Mouse (Mus musculus) embryo, embryonic 10.5 days (tissue): Measurements from ENCODE around the gene Mthfd2.
A peak's percentile ranks its signal among the peaks of the same experiment; 100 is the strongest.

Experiments
- DNase-seq: peaks from one replicate; pipeline ENCODE4 v3.0.0-alpha.2; 2015; ENCODE audit warnings: low spot score

The Mthfd2 gene

GRCm38 (mm10) chr6:83341387-83341786, 15.7 kb upstream of the Mthfd2 start:
- no peak for DNase-seq

GRCm38 (mm10) chr6:83327591-83328190, 2.0 kb upstream of the Mthfd2 start:
- no peak for DNase-seq

DNA sequence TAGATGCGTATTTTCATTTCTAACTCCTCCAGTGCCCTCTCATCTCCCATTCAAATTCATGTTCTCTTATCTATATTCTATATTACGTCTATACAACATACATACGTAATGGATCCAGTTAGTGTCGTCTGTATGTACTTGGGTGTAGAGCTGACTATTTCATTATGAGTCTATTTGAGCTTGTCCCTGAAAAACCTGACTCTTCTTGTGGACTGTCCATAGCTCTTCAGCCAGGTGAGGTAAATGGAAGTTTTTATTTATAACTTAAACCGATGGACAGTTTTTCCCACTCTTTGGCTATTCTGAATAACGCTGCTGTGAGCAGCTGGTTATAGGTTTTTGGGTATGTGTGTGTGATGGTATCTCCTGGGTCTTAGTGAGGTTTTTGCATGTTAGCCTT, 1.1 kb upstream of the Mthfd2 start:
- no peak for DNase-seq

DNA sequence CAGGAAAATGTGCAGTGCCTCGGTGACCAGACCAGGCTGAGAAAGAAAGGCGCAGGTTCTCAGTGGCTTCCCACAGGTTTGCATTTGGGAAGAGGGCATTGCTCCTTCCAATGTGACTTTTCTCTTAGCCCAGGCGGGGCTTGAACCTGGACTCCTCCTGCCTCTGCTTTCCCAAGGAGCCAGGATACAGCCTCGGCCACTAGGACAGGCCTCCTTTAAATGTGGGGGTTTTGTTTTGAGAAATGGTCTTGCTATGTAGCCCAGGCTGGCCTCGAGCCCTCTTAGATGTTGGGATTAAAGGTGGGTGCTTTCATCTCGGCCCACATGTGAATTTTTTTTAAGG, 657 bp upstream of the Mthfd2 start:
- no peak for DNase-seq

DNA sequence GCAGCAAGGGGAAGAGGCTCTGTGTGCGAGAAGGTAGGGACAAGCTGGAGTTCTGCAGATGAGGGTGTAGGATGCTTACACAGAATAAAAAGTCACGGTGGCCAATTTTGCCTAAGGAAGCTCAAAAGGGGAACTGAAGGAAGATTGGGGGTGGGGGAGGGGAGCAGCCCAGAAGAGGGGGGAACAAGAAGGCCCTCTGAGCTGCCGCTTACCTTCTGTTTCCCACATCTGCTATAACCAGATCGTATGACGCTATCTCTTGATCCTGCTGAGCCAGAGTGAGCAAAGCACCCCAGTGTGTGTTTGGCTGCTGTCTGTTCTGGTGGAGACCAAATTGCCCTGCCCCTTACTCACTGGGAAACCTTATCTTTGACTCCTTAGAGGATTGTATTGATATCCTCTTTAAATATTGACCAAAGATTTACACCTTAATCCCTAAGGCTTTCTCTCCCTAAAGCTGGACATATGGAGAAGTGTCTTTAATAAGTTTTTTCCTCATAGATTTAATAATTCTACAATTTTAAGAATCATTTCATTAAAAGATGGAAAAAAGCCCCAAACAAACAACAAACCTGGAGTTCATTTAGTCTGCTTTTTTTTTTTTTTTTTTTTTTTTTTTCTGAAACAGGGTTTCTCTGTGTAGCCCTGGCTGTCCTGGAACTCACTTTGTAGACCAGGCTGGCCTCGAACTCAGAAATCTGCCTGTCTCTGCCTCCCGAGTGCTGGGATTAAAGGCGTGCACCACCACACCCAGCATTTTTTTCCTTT, 1.9 kb downstream of the Mthfd2 start:
- DNase-seq: no peak

DNA sequence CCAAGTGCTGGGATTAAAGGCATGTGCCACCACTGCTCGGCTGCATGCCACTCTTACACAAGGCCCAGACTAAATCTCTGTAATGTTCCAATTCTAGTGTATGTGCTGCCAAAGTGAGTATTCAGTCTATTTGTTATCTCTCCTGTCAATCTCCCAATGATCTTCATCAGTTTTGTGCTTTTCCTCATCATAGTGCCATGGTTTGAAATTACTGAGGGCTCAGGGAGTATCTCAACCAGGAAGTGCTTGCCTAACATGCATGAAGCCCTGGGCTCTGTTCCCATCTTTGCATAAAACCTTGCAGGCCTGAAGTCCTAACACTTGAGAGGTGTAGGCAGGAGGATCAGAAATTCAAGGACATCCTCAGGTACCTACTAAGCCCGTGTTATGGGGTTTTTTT, 2.9 kb downstream of the Mthfd2 start:
- DNase-seq: no peak

GRCm38 (mm10) chr6:83321927-83322326, 3.8 kb downstream of the Mthfd2 start:
- DNase-seq: no peak

DNA sequence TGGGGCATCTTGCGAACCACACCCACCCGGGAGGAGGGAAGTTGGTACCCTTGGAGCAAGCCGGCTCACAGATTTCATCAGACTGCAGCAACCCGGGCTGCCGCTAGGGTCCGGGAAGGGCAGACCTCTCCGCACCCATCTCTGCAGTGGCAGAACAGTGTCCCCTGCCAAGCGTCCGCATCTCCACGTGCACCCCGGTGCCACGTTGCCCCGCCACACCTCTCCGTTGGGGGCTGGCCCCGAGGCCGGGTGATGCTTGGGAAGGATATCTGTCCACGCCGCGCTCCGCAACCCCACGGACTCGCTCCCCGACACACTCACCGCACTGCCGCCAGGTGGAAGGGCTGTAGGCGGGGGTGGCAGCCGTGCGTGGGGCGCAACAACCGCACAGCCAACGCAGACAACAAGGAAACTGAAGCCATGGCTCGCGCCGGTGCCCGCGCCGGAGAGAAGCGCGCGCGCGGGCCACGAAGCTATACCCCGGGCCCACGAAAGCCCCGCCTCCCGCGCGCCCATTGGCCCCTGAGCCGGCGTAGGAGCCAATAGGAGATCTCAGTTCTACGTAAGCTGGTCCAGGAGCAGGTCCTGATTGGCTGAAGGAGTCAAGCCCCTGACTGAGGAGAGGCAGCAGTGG, 8.5 kb downstream of the Mthfd2 start:
- peak; percentile 95 for DNase-seq

GRCm38 (mm10) chr6:83316022-83316421, 9.7 kb downstream of the Mthfd2 start:
- DNase-seq: peak; percentile 82

GRCm38 (mm10) chr6:83315293-83315692, 10.4 kb downstream of the Mthfd2 start:
- no peak for DNase-seq

DNA sequence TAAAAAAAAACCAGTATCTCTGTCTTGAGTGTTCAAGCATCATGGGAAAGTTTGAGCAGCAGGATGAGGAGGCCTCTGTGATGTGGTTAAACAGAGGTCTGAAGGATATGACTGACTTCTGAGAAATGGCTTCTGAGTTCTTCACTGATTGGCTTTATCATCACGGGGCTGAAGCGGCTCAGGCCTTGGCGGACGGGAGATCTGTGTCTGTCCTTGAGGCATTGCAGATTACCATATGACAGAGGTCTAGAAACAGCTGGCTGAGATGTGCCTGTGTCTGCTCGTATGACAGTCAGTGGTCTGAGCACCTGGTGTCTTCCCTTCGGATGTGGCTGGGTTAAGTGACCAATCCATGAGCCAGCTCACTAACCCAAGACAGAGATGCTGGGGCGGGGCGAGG, 13.2 kb downstream of the Mthfd2 start:
- no peak for DNase-seq

- no peak for DNase-seq
Measured at GRCm38 (mm10) chr6:83312021-83312420, 13.7 kb downstream of the Mthfd2 start.

DNA sequence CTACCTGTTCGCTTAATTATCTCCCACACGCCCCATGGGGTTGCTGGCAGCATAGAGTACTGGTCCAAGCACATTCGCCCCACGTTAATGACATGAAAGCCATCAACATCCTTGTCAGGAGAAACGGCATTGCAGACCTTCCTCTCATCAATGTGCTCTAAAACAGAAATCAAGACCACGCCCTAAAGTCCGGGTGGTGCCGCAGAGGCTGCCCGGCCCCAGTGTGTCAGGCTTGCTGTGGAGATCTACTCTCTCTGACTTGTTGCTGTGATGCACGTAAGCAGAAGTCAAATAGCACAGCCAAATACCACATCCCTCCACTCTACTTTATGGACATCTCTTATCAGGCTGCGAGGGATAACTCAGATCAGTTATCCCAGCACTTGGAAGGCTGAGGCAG, 14.5 kb downstream of the Mthfd2 start:
- no peak for DNase-seq

DNA sequence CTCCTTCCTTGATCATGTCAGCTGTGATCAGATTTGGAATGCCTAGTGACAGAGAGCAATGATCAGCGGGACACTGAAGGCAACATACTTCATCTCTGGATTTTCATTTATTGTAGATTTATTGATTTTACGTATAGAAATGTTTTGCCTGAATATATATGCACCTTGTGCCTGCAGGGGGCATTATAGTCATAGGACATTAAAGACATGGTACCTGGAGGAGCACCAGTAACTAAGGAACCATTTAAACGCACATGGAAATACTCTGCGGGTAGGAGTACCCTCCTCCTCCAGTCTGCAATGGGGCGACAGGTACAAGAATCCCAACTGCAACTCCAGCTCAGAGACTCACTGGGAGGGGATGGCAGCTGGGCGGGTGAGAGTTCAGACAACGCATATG, 16.7 kb downstream of the Mthfd2 start:
- DNase-seq: no peak

DNA sequence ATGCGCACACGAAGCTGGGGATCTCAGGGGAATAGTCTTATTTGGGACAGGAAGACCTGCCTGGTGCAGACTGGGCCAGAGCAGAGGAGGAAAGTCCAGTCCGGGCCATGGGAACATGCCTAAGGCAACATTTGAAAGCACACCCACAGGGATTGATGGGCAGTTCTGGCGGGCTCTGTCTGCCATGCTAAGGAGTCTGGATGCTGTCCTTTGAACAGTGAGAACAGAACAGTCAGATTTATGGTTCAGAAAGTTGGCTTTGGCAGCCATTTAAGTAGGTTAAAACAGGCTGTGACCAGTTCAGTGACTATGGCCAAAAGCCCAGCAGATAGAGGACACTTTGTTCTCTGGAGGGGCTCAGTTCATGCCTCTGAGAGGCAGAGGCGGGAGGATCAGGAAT, 23.4 kb downstream of the Mthfd2 start:
- DNase-seq: no peak

DNA sequence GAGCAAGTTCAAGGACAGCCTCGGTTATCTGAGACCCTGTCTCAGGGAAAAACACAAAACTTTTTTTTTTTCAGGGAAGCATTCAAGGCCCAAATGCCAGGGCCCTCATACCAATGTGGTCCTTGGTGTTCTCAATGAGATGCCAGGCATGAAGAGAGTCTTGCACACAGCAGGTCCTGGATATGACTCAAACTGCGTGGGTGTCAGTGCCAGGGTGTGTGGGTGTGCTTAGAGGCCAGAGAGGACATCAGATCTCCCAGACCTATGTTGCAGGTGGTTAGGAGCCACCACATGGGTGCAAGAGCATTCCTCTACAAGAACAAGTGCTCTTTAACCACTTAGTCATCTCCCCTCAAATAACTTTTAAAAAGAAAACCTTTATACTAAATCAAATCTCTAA, 24.4 kb downstream of the Mthfd2 start:
- DNase-seq: no peak

- no peak for DNase-seq
Measured at GRCm38 (mm10) chr6:83300447-83301229, 25.1 kb downstream of the Mthfd2 start.

DNA sequence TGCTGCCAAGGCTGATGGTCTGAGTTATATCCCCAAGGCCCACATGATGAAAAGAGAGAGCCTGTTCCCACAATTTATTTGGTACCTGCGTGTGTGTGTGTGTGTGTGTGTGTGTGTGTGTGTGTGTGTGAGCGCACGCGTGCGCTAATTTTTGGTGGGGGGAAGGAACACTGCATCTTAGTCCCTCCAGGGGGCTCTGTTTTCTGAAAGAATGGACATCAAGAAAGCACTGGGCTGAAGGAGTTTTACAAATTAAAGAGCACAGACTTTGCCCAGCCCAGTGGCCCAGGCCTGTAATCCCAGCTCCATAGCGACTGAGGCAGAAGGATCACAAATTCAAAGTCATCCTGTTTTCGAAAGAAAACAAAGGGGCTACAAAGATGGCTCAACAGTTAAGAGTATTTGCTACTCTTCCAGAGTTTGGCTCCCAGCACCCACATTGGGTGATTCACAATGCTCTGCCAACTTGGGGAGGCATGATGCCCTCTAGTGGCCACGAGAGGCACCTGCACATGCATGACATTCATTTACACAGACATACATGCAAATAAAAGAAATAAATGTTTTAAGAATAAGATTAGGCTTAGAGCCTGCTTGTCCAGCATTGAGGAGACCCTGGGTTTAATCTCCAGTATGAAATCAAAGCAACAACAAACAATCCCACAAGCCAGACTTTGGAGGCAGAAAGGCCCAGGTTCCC, 45.3 kb downstream of the Mthfd2 start:
- DNase-seq: peak; percentile 29

- peak; percentile 57 for DNase-seq
Measured at GRCm38 (mm10) chr6:83278881-83279280, 46.8 kb downstream of the Mthfd2 start.

GRCm38 (mm10) chr6:83277151-83277550, 48.6 kb downstream of the Mthfd2 start:
- no peak for DNase-seq

DNA sequence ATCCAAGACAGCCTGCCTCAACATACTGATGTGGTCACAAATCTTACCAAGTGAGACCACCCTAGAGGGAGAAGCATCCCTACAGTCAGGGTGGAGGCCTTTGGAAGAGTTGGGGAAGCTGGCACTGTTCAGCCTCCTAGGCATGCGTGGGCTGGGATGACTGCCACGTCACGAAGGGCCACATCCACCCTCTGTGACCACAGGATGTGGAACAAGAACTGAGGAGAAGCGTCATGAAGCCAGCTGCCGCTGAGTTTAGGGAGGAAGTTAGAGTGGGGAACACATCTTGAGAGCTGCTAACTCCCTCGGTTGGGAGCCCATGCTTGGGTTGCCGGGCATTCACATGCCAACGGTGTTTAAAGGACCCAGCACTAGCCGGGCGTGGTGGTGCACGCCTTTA, 52.0 kb downstream of the Mthfd2 start:
- no peak for DNase-seq
